Mouse (Mus musculus) hindbrain, postnatal 0 days (tissue): ENCODE results near the gene Arid1a. TPM values are rescaled to one million over a fixed set of nuclear protein-coding genes. Genes with fewer than 3 reads are reported as not detected.

Source experiments
- ATAC-seq: fragments of 200-750 bp; cut with Nextera tagmentation; 2 replicates; pipeline ENCODE4 v1.8.0; 2017; ENCODE audit warnings: mild to moderate bottlenecking, moderate TSS enrichment, moderate library complexity
- DNase-seq: peaks from one replicate; pipeline ENCODE4 v3.0.0-alpha.2; 2015; ENCODE audit warnings: low spot score
- H3K27ac ChIP-seq: fragments of 300-500 bp; sonication (generic); 2 replicates; pipeline ENCODE4 v1.5.1; 2014; ENCODE audit warnings: mild to moderate bottlenecking
- H3K27me3 ChIP-seq: fragments of 300-500 bp; sonication (generic); 2 replicates; pipeline ENCODE4 v1.6.1; 2014; ENCODE audit warnings: low read length, mixed read lengths; ENCODE audit not compliant: insufficient read depth
- H3K36me3 ChIP-seq: fragments of 300-500 bp; sonication (generic); 2 replicates; pipeline ENCODE4 v1.6.1; 2014; ENCODE audit warnings: low read length, mixed read lengths; ENCODE audit not compliant: insufficient read depth
- H3K4me1 ChIP-seq: fragments of 300-500 bp; sonication (generic); 2 replicates; pipeline ENCODE4 v1.6.1; 2014; ENCODE audit warnings: antibody characterized with exemption, low read length, mixed read lengths; ENCODE audit not compliant: insufficient read depth
- H3K4me2 ChIP-seq: fragments of 300-500 bp; sonication (generic); 2 replicates; pipeline ENCODE4 v1.6.1; 2014; ENCODE audit warnings: low read depth, mild to moderate bottlenecking, low read length, moderate library complexity, mixed read lengths
- H3K4me3 ChIP-seq: fragments of 300-500 bp; sonication (generic); 2 replicates; pipeline ENCODE4 v1.5.1; 2014; ENCODE audit warnings: low read length
- H3K9ac ChIP-seq: fragments of 300-500 bp; sonication (generic); replicated peaks from 2 replicates; pipeline ENCODE4 v1.6.1; 2014; ENCODE audit warnings: mild to moderate bottlenecking, low read length, moderate library complexity, mixed read lengths
- H3K9me3 ChIP-seq: fragments of 300-500 bp; sonication (generic); 2 replicates; pipeline ENCODE4 v1.6.1; 2016; ENCODE audit warnings: low read length, mixed read lengths
- CTCF ChIP-seq: IDR thresholded peaks from 2 replicates; pipeline ENCODE4 v1.5.1; 2016; ENCODE audit warnings: antibody characterized with exemption, control low read depth, low read depth
- WGBS: fragments of 180-500 bp; shearing (Covaris S2); extraction: QIAGEN DNeasy Blood & Tissue Kit; methylation state at CpG from one replicate; pipeline ENCODE4 v1.1.7; 2014; 5-methylcytosine and 5-hydroxymethylcytosine counted together
- polyA plus RNA-seq: library from polyadenylated mRNA; unstranded; fragments of >200 nt; fragmentation: Nextera tagmentation; extraction: Ambion mirVana; gene quantifications from 2 replicates; pipeline ENCODE4 v1.2.1, GENCODE M21; 2015
- total RNA-seq: library from RNA; depleted of rRNA; stranded (reverse); fragments of >200 nt; gene quantifications from 2 replicates; pipeline ENCODE4 v1.2.3, GENCODE M21; 2014

The Arid1a gene
- total and polyA plus RNA-seq, 2 experiments from 2014 or later, result 17.6 to 54.1 TPM

DNA sequence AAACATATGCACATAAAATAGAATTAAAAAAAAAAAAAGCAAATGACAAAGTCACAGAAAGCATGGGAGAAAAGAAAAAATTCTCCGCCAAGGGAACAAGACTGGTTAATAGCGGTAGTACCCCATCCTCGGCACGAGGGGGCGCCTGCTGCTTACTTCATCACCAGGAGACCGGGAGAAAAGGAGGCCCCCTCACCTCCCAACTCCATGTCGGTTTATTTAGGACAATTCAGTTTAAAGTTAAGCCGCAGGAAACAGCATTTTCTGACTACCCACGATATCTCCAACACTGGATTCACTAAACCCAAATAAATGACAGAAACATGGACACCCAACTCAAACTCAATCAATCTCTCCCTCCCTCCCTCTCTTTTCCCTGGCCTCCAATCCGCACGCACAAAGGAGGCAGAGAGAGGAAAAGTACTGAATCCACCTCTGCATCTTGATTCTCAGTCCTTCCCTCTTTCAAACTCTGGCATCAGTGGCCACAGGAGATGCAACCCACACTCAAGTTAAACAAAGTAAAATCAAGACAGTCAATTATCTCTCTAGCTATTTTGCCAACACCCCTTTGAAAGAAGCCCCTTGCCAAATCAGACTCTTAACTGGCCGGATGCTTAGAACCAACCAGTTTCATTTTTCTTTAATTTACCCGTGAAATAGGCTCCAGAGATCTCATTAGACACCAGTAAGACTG lies 85.2 kb downstream of the Arid1a start:
- TF ChIP-seq CTCF, result peak; percentile 91
- peaks cover 12% of the 10 kb centered on the region for H3K4me1 ChIP-seq
- H3K27ac ChIP-seq, result peak overlapping the region; percentile 94
- ATAC-seq (no peak), DNase-seq (peak; percentile 90)
- peak overlapping the region; percentile 86 for H3K4me2 ChIP-seq
- WGBS, result 1% methylated on average over 13 of the region's 13 CpGs
- peak overlapping the region; percentile 58 for H3K4me3 ChIP-seq
- H3K27me3 ChIP-seq, result no peaks in the 10 kb centered on the region
- H3K9ac ChIP-seq, result peak overlapping the region; percentile 75
- no peaks in the 10 kb centered on the region for H3K36me3 ChIP-seq
- no peaks in the 10 kb centered on the region for H3K9me3 ChIP-seq

DNA sequence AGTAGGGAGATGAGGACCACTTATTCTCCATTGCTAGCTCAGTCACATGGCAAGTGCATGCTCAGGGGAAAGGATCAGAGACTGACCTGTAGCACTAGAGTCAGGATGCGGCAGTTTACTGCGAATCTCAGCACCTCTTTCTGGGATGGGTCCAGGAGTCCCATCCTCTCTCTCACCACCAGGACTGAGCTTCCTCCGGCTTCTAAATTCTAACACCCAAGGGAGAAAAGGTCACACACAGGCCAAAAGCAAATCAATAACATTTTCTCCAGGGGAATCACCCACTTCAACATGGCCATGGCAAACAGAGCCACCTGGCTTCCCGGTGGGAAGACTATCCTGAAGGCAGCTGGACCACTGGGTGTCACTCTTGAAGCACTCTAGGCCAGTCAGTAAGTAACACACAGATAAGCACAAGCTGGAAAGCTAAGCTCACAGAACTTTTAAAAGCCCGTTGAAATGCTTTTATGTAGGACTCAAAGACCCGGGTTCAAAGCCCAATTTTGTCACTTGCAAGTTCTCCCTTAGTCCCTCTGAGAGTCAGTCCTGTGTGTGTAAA lies 86.8 kb downstream of the Arid1a start:
- H3K36me3 ChIP-seq, result no peaks in the 10 kb centered on the region
- peak; percentile 55 for DNase-seq
- peaks cover 15% of the 10 kb centered on the region for H3K4me1 ChIP-seq
- H3K4me2 ChIP-seq, result peak overlapping the region; percentile 86
- no peaks in the 10 kb centered on the region for H3K9me3 ChIP-seq
- H3K27me3 ChIP-seq, result no peaks in the 10 kb centered on the region
- WGBS, result 65% methylated on average over 6 of the region's 6 CpGs
- TF ChIP-seq CTCF, result peak; percentile 55
- H3K4me3 ChIP-seq, result no peak overlapping the region
- ATAC-seq, result no peak
- no peak overlapping the region for H3K9ac ChIP-seq
- H3K27ac ChIP-seq, result no peak overlapping the region

DNA sequence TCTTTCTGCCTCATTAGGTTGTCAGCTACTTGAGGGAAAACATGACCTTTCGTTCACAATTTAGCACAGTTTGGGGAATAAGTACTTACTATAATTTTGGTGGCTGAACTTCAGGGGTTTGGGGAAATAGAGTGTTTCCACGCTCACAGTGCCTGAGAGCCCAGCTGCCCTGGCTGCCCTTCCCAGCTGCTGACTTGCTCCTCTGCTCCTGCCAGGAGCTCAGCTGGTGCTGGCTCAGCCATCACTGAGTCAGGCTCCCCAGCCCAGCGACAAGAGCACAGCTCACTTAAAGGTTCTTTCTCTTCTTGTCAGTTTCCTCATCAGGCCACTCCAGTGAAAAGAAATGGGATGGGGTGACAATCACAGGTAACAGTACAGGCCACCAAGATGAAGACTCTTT lies 88.0 kb downstream of the Arid1a start:
- Histone ChIP-seq H3K4me3 (no peak overlapping the region), H3K9ac (no peak overlapping the region), H3K27me3 (no peaks in the 10 kb centered on the region), H3K27ac (no peak overlapping the region), H3K4me1 (peaks cover 16% of the 10 kb centered on the region), H3K36me3 (no peaks in the 10 kb centered on the region), H3K4me2 (no peak overlapping the region), H3K9me3 (no peaks in the 10 kb centered on the region)
- DNase-seq (no peak), ATAC-seq (no peak)
- no peak for TF ChIP-seq CTCF
- 43% methylated on average over 3 of the region's 3 CpGs for WGBS

DNA sequence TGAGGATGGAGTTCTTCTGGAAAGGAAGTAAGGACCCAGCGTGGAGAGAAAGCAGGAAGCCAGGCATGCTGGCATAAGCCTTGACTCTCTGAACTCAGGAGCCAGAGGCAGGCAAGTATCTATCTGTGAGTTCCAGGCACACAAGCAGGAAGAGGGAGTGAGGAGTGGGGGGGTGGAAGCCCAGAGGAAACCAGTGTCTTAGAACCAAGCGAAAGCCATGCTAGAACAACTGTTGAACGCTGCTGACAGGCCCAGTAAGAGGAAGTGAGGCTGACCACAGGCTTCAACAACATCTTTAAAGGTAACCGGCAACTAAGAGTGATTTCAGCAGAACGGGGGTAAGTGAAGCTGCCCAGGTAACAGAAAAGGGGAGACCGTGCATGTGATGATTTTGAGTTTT lies 90.4 kb downstream of the Arid1a start:
- Histone ChIP-seq H3K4me2 (no peak overlapping the region), H3K4me1 (peaks cover 16% of the 10 kb centered on the region), H3K9ac (no peak overlapping the region), H3K9me3 (no peaks in the 10 kb centered on the region), H3K27me3 (no peaks in the 10 kb centered on the region), H3K27ac (peak overlapping the region; percentile 5; the same call in 1 of the 2 replicates), H3K4me3 (no peak overlapping the region), H3K36me3 (no peaks in the 10 kb centered on the region)
- ATAC-seq, result no peak
- no peak for DNase-seq
- no peak for TF ChIP-seq CTCF
- 90% methylated on average over 6 of the region's 6 CpGs for WGBS

DNA sequence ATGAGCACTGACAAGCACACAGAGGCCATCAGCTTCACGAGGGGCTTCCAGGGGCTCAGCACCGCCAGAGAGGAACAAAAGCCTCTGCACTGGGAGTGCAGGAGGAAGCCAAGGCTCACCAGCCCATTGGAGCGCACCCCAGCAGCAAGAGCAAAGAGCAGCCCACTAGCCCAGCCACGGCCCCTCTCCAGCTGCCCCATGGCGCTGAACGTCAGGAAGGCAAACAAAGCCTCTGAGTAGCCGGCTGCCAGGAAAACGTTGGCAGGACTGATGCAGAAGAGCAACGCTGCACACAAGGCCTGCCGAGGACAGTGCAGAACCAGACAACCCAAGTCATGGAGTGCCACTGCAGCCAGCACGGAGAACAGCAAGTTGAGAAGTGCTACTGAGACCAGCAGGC lies 91.5 kb downstream of the Arid1a start:
- Histone ChIP-seq H3K4me1 (peaks cover 18% of the 10 kb centered on the region), H3K9ac (0 out of 2 replicates have a peak overlapping the region, but pooled peaks have one; percentile 17), H3K4me3 (no peak overlapping the region), H3K27ac (peak overlapping the region; percentile 74), H3K27me3 (no peaks in the 10 kb centered on the region), H3K4me2 (0 out of 2 replicates have a peak overlapping the region, but pooled peaks have one; percentile 16), H3K9me3 (no peaks in the 10 kb centered on the region), H3K36me3 (no peaks in the 10 kb centered on the region)
- WGBS, result 23% methylated on average over 11 of the region's 11 CpGs
- TF ChIP-seq CTCF, result no peak
- DNase-seq (peak; percentile 85), ATAC-seq (peak; percentile 87)

DNA sequence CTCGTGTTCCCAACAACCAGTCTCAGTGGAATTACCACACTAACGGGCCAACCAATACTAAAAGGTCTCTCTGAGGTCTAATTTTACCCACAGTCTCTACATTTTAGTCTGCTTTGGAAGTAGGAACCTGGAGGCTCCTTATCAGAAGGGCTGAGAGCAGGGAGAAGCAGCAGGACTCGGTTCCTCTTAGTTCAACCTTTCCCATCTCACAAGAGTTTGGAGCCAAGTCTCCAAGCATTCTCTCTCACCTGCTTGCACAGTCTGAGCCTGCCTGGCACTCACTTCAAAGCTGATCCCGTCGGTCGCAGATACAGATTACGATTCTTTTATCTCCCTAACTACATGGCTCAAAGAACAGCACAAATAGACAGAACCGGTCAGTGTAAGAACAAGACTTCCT lies 93.6 kb downstream of the Arid1a start:
- DNase-seq, result no peak
- no peaks in the 10 kb centered on the region for H3K36me3 ChIP-seq
- no peak for TF ChIP-seq CTCF
- no peak overlapping the region for H3K27ac ChIP-seq
- no peak for ATAC-seq
- H3K27me3 ChIP-seq, result no peaks in the 10 kb centered on the region
- peaks cover 28% of the 10 kb centered on the region for H3K4me1 ChIP-seq
- no peak overlapping the region for H3K9ac ChIP-seq
- no peaks in the 10 kb centered on the region for H3K9me3 ChIP-seq
- no peak overlapping the region for H3K4me3 ChIP-seq
- no peak overlapping the region for H3K4me2 ChIP-seq
- WGBS, result 75% methylated on average over 8 of the region's 8 CpGs

DNA sequence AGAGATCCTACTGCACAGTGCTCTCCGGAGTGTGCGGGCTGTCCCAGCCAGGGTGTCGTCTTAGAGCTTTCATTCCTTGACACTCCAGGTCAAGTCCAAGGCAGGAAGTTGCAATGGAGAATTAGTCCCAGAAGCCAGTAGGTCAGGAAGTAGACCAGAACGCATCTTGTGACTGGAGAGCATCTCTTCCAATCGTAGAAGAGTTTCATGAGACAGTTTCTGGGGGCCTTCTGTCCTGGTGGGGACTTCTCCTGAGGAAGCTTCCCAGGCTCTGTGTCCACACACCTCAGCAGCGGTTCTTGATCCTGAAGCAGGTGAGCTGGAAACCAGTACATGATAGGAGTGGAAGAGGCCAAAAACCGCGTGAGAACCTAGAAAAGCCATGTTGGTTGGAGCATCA lies 94.1 kb downstream of the Arid1a start:
- no peak overlapping the region for H3K4me3 ChIP-seq
- no peak overlapping the region for H3K27ac ChIP-seq
- no peak for ATAC-seq
- no peaks in the 10 kb centered on the region for H3K27me3 ChIP-seq
- peaks cover 28% of the 10 kb centered on the region for H3K4me1 ChIP-seq
- TF ChIP-seq CTCF, result no peak
- no peaks in the 10 kb centered on the region for H3K36me3 ChIP-seq
- DNase-seq, result no peak
- H3K9ac ChIP-seq, result no peak overlapping the region
- WGBS, result 93% methylated on average over 8 of the region's 8 CpGs
- no peaks in the 10 kb centered on the region for H3K9me3 ChIP-seq
- H3K4me2 ChIP-seq, result no peak overlapping the region
